Mouse (Mus musculus) myocyte (in vitro differentiated cells): ENCODE measurements around the gene Fam222a. TPM values are rescaled to one million over a fixed set of nuclear protein-coding genes. Genes with fewer than 3 reads are reported as not detected.

Experiments
- H3K27me3 ChIP-seq: one replicate; pipeline ENCODE4 v1.6.1; 2011; ENCODE audit not compliant: control insufficient read depth, insufficient read depth, insufficient read length
- H3K36me3 ChIP-seq: one replicate; pipeline ENCODE4 v1.6.1; 2011; ENCODE audit not compliant: control insufficient read depth, insufficient read depth
- H3K4me2 ChIP-seq: one replicate; pipeline ENCODE4 v1.6.1; 2011; ENCODE audit warnings: low read depth, control low read depth
- H3K4me3 ChIP-seq: one replicate; pipeline ENCODE4 v1.5.1; 2011; ENCODE audit warnings: mild to moderate bottlenecking, control low read depth, moderate library complexity
- H3K79me2 ChIP-seq: one replicate; pipeline ENCODE4 v1.6.1; 2011; ENCODE audit not compliant: control insufficient read depth, insufficient read depth
- H3ac ChIP-seq: one replicate; pipeline ENCODE4 v1.6.1; 2011; ENCODE audit not compliant: control insufficient read depth, insufficient read length
- CEBPB ChIP-seq: IDR thresholded peaks from 2 replicates; pipeline ENCODE4 v1.6.1; 2011; ENCODE audit warnings: mild to moderate bottlenecking, moderate library complexity; ENCODE audit not compliant: poor library complexity, insufficient read depth, severe bottlenecking
- E2F4 ChIP-seq: IDR thresholded peaks from one replicate; pipeline ENCODE4 v1.6.1; 2011; ENCODE audit warnings: mild to moderate bottlenecking, control low read depth, moderate library complexity; ENCODE audit not compliant: insufficient read depth
- MAX ChIP-seq: IDR thresholded peaks from one replicate; pipeline ENCODE4 v1.6.1; 2011; ENCODE audit warnings: low read depth, mild to moderate bottlenecking, control low read depth
- MYOD1 ChIP-seq, 3 experiments: IDR thresholded peaks; one replicate each; pipeline ENCODE4 v1.6.1; 2011; ENCODE audit warnings: control low read depth in 2 of 3, low read depth in 2 of 3, mild to moderate bottlenecking in 2 of 3, moderate library complexity in 1 of 3; ENCODE audit not compliant: insufficient read length in 2 of 3, control insufficient read depth in 1 of 3
- MYOG ChIP-seq, 3 experiments: IDR thresholded peaks; one replicate each; pipeline ENCODE4 v1.6.1; 2011; ENCODE audit warnings: control low read depth in 2 of 3, low read depth in 2 of 3, mild to moderate bottlenecking in 2 of 3; ENCODE audit not compliant: insufficient read length in 2 of 3, control insufficient read depth in 1 of 3, insufficient read depth in 1 of 3
- POLR2A ChIP-seq: IDR thresholded peaks from one replicate; pipeline ENCODE4 v1.6.1; 2011; ENCODE audit warnings: low read depth, mild to moderate bottlenecking, control low read depth, moderate library complexity; ENCODE audit not compliant: insufficient read length
- POLR2AphosphoS2 ChIP-seq: IDR thresholded peaks from one replicate; pipeline ENCODE4 v1.6.1; 2011; ENCODE audit warnings: low read depth, control low read depth; ENCODE audit not compliant: insufficient read length
- REST ChIP-seq: IDR thresholded peaks from one replicate; pipeline ENCODE4 v1.6.1; 2011; ENCODE audit warnings: mild to moderate bottlenecking, control low read depth, moderate library complexity; ENCODE audit not compliant: insufficient read depth, insufficient read length
- SRF ChIP-seq: IDR thresholded peaks from one replicate; pipeline ENCODE4 v1.6.1; 2011; ENCODE audit warnings: low read depth; ENCODE audit not compliant: control insufficient read depth, insufficient read length
- TCF12 ChIP-seq: IDR thresholded peaks from one replicate; pipeline ENCODE4 v1.6.1; 2011; ENCODE audit warnings: mild to moderate bottlenecking, control low read depth; ENCODE audit not compliant: poor library complexity, insufficient read depth, severe bottlenecking
- TCF3 ChIP-seq: IDR thresholded peaks from one replicate; pipeline ENCODE4 v1.6.1; 2011; ENCODE audit warnings: low read depth, control low read depth; ENCODE audit not compliant: insufficient read length
- USF1 ChIP-seq: IDR thresholded peaks from one replicate; pipeline ENCODE4 v1.6.1; 2011; ENCODE audit warnings: low read depth, mild to moderate bottlenecking, control low read depth, moderate library complexity
- polyA plus RNA-seq: library from polyadenylated mRNA; unstranded; fragments of >200 nt; fragmentation: generic; extraction: Trizol; gene quantifications from one replicate; pipeline ENCODE4 v1.2.1, GENCODE M21; 2012; ENCODE audit warnings: missing spikeins

Fam222a gene
- polyA plus RNA-seq, 1 experiment, result 0.02 TPM

- Histone ChIP-seq H3ac (no peak overlapping the region), H3K79me2 (no peaks in the 10 kb centered on the region), H3K4me3 (no peak overlapping the region), H3K4me2 (no peak overlapping the region), H3K27me3 (peaks cover 65% of the 10 kb centered on the region), H3K36me3 (no peaks in the 10 kb centered on the region)
- TF ChIP-seq TCF3 (no peak), E2F4 (no peak), CEBPB (no peak), POLR2AphosphoS2 (no peak), TCF12 (no peak), MAX (no peak), MYOD1 (IDR thresholded peaks at IDR 0.05; ENCODE audit: control insufficient read depth in 1 of 3, insufficient read length in 2 of 3, low read depth in 2 of 3) (no peak), POLR2A (no peak), MYOG (IDR thresholded peaks at IDR 0.05; ENCODE audit: control insufficient read depth in 1 of 3, insufficient read depth in 1 of 3, insufficient read length in 2 of 3, low read depth in 2 of 3) (no peak), USF1 (no peak), REST (no peak), SRF (no peak)
These were observed 44.3 kb downstream of the Fam222a start for GRCm38 (mm10) chr5:114611968-114612608.

- peaks cover 53% of the 10 kb centered on the region for H3K27me3 ChIP-seq
- TF ChIP-seq MYOD1 (IDR thresholded peaks at IDR 0.05; ENCODE audit: control insufficient read depth in 1 of 3, insufficient read length in 2 of 3, low read depth in 2 of 3), result no peak
- TF ChIP-seq MYOG (IDR thresholded peaks at IDR 0.05; ENCODE audit: control insufficient read depth in 1 of 3, insufficient read depth in 1 of 3, insufficient read length in 2 of 3, low read depth in 2 of 3), result no peak
- no peak for TF ChIP-seq REST
- no peak for TF ChIP-seq POLR2AphosphoS2
- no peak for TF ChIP-seq TCF3
- no peak for TF ChIP-seq MAX
- TF ChIP-seq E2F4, result no peak
- TF ChIP-seq POLR2A, result no peak
- no peak for TF ChIP-seq USF1
- TF ChIP-seq SRF, result no peak
- no peak for TF ChIP-seq CEBPB
- no peak for TF ChIP-seq TCF12
- H3K79me2 ChIP-seq, result no peaks in the 10 kb centered on the region
- no peak overlapping the region for H3K4me2 ChIP-seq
- H3K4me3 ChIP-seq, result no peak overlapping the region
- no peaks in the 10 kb centered on the region for H3K36me3 ChIP-seq
- H3ac ChIP-seq, result no peak overlapping the region
These were observed 47.0 kb downstream of the Fam222a start for GRCm38 (mm10) chr5:114614863-114615262.

GRCm38 (mm10) chr5:114616336-114617061 is 48.7 kb downstream of the Fam222a start:
- Histone ChIP-seq H3K4me3 (no peak overlapping the region), H3K79me2 (no peaks in the 10 kb centered on the region), H3K4me2 (no peak overlapping the region), H3K36me3 (no peaks in the 10 kb centered on the region), H3K27me3 (peaks cover 42% of the 10 kb centered on the region), H3ac (no peak overlapping the region)
- TF ChIP-seq E2F4 (no peak), TCF3 (no peak), POLR2A (no peak), MYOG (IDR thresholded peaks at IDR 0.05; ENCODE audit: control insufficient read depth in 1 of 3, insufficient read depth in 1 of 3, insufficient read length in 2 of 3, low read depth in 2 of 3) (no peak)

DNA sequence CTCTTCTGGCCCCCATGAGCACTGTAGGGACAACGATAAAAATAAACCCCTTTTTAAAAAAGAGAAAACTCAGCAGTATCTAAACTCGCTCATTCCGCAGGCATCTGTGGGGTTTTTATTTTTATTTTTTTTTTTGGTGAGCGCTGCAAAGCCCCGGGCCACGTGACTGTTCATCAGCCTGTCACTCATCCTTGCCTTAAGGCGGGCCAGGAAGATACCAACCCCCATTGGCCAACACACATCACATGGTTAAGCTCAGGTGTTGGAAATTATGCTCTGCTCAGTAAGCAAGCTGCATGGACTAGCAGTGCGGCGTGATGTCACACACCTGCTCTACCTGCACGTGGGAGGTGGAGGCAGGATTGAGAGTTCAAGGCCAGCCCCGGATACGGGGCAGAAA is 50.0 kb downstream of the Fam222a start:
- no peak overlapping the region for H3K4me2 ChIP-seq
- H3K27me3 ChIP-seq, result peaks cover 42% of the 10 kb centered on the region
- no peak overlapping the region for H3ac ChIP-seq
- TF ChIP-seq MAX (no peak), POLR2AphosphoS2 (no peak), TCF12 (no peak), TCF3 (no peak), MYOD1 (IDR thresholded peaks at IDR 0.05; ENCODE audit: control insufficient read depth in 1 of 3, insufficient read length in 2 of 3, low read depth in 2 of 3) (no peak), CEBPB (no peak), E2F4 (no peak), USF1 (no peak), REST (no peak), MYOG (IDR thresholded peaks at IDR 0.05; ENCODE audit: control insufficient read depth in 1 of 3, insufficient read depth in 1 of 3, insufficient read length in 2 of 3, low read depth in 2 of 3) (no peak), POLR2A (no peak), SRF (no peak)
- H3K36me3 ChIP-seq, result no peaks in the 10 kb centered on the region
- H3K79me2 ChIP-seq, result no peaks in the 10 kb centered on the region
- no peak overlapping the region for H3K4me3 ChIP-seq
